In genomic region chr5:110269141-110270101, GRCm38 (mm10) we compare ENCODE assay signal across 7 mouse cellular contexts. TPM values are rescaled to one million over a fixed set of nuclear protein-coding genes. Genes with fewer than 3 reads are reported as not detected.
A peak's percentile ranks its signal among the peaks of the same experiment; 100 is the strongest.
DNase-seq lines count a peak whose midpoint lies in the region; ATAC-seq and TF ChIP-seq lines count a peak whose summit lies in the region.

Gene Pgam5, minus strand, starts transcription at chr5:110269913.

- under 1% methylated on average over 62 of the region's 66 CpGs for WGBS in embryonic facial prominence, embryonic 12.5 days
- WGBS in kidney, adult 2 months: under 1% methylated on average over 66 of the region's 66 CpGs
- under 1% methylated on average over 58 of the region's 66 CpGs for WGBS in limb, embryonic 12.5 days
- WGBS in midbrain, embryonic 15.5 days: under 1% methylated on average over 65 of the region's 66 CpGs
- WGBS in spleen, adult 2 months: under 1% methylated on average over 66 of the region's 66 CpGs

- ATAC-seq in embryonic facial prominence, embryonic 12.5 days (ENCODE audit: insufficient number of reproducible peaks, insufficient read depth, low FRiP score, low TSS enrichment): peak; percentile 71; the same call in 1 of the 2 replicates
- peak; percentile 86 for ATAC-seq in limb, embryonic 12.5 days (ENCODE audit: insufficient number of reproducible peaks, insufficient read depth, low FRiP score, low TSS enrichment, low read depth)
- ATAC-seq in midbrain, embryonic 15.5 days (replicated peaks): peak; percentile 93

- no peaks in the 10 kb centered on the region for H3K27me3 ChIP-seq in embryonic facial prominence, embryonic 12.5 days
- H3K27me3 ChIP-seq in kidney, adult 2 months (replicated peaks; ENCODE audit: control insufficient read depth, insufficient read depth, low read length): no peaks in the 10 kb centered on the region
- no peaks in the 10 kb centered on the region for H3K27me3 ChIP-seq in limb, embryonic 12.5 days
- no peaks in the 10 kb centered on the region for H3K27me3 ChIP-seq in midbrain, embryonic 15.5 days (replicated peaks)
- H3K27me3 ChIP-seq in spleen, adult 2 months (ENCODE audit: control insufficient read depth, insufficient read depth, low read length): no peaks in the 10 kb centered on the region

- peak; percentile 71 for TF ChIP-seq CTCF in kidney, adult 2 months (conservative IDR thresholded peaks at IDR 0.05; ENCODE audit: insufficient read depth, insufficient read length, low read depth, low read length)
- peak; percentile 94 for TF ChIP-seq CTCF in spleen, adult 2 months (IDR thresholded peaks at IDR 0.05; ENCODE audit: extremely low read depth, insufficient read depth, insufficient read length, insufficient replicate concordance)

- TF ChIP-seq POLR2A in kidney, adult 2 months (IDR thresholded peaks at IDR 0.05; ENCODE audit: low read depth, low read length): peak; percentile 19
- TF ChIP-seq POLR2A in spleen, adult 2 months (IDR thresholded peaks at IDR 0.05; ENCODE audit: low read depth, low read length): peak; percentile 37; the same call in 1 of the 2 replicates

- H3K36me3 ChIP-seq in embryonic facial prominence, embryonic 12.5 days: peaks cover 30% of the 10 kb centered on the region
- peaks cover 2% of the 10 kb centered on the region; the same call in 1 of the 2 replicates for H3K36me3 ChIP-seq in kidney, adult 2 months (ENCODE audit: control insufficient read depth, insufficient read depth, low read length)
- H3K36me3 ChIP-seq in limb, embryonic 12.5 days: peaks cover 36% of the 10 kb centered on the region
- H3K36me3 ChIP-seq in midbrain, embryonic 15.5 days (replicated peaks): peaks cover 22% of the 10 kb centered on the region
- peaks cover 13% of the 10 kb centered on the region for H3K36me3 ChIP-seq in spleen, adult 2 months (ENCODE audit: control insufficient read depth, insufficient read depth, low read length)

- peak within 1 kb of the TSS; percentile 91 for H3K4me3 ChIP-seq in embryonic facial prominence, embryonic 12.5 days
- peak within 1 kb of the TSS; percentile 79 for H3K4me3 ChIP-seq in kidney, adult 2 months (ENCODE audit: insufficient read depth, low read depth, low read length)
- H3K4me3 ChIP-seq in limb, embryonic 12.5 days (replicated peaks): peak within 1 kb of the TSS; percentile 96
- peak within 1 kb of the TSS; percentile 75 for H3K4me3 ChIP-seq in midbrain, embryonic 15.5 days
- H3K4me3 ChIP-seq in spleen, adult 2 months (ENCODE audit: extremely low read depth, insufficient read depth, insufficient read length): peak within 1 kb of the TSS; percentile 98

- peak within 1 kb of the TSS; percentile 89 for H3K4me2 ChIP-seq in embryonic facial prominence, embryonic 12.5 days (replicated peaks)
- H3K4me2 ChIP-seq in limb, embryonic 12.5 days: peak within 1 kb of the TSS; percentile 95
- peak within 1 kb of the TSS; percentile 95 for H3K4me2 ChIP-seq in midbrain, embryonic 15.5 days

- H3K27ac ChIP-seq in embryonic facial prominence, embryonic 12.5 days: peak within 1 kb of the TSS; percentile 72; the same call in 1 of the 2 replicates
- H3K27ac ChIP-seq in kidney, adult 2 months (ENCODE audit: insufficient read depth, low read depth, low read length): no peak within 1 kb of the TSS
- H3K27ac ChIP-seq in limb, embryonic 12.5 days: peak within 1 kb of the TSS; percentile 45; the same call in 1 of the 2 replicates
- peak within 1 kb of the TSS; percentile 65 for H3K27ac ChIP-seq in midbrain, embryonic 15.5 days
- H3K27ac ChIP-seq in spleen, adult 2 months (ENCODE audit: insufficient read depth, low read length): peak within 1 kb of the TSS; percentile 52

- no peaks in the 10 kb centered on the region for H3K9me3 ChIP-seq in embryonic facial prominence, embryonic 12.5 days
- H3K9me3 ChIP-seq in limb, embryonic 12.5 days: no peaks in the 10 kb centered on the region
- no peaks in the 10 kb centered on the region for H3K9me3 ChIP-seq in midbrain, embryonic 15.5 days

- peak within 1 kb of the TSS; percentile 92 for H3K9ac ChIP-seq in embryonic facial prominence, embryonic 12.5 days
- peak within 1 kb of the TSS; percentile 95 for H3K9ac ChIP-seq in limb, embryonic 12.5 days (replicated peaks)
- H3K9ac ChIP-seq in midbrain, embryonic 15.5 days: peak within 1 kb of the TSS; percentile 83

- DNase-seq in adrenal gland, postnatal 25 days: peak; percentile 95
- peak; percentile 91 to 92 for DNase-seq in heart, adult 18-20 months
- peak; percentile 93 for DNase-seq in kidney, adult 2 months
- DNase-seq in spleen, adult 2 months (ENCODE audit: low read depth in 1 of 2, low spot score in 2 of 2): peak; percentile 76 to 79

- peaks cover 6% of the 10 kb centered on the region for H3K4me1 ChIP-seq in embryonic facial prominence, embryonic 12.5 days
- H3K4me1 ChIP-seq in kidney, adult 2 months (ENCODE audit: control insufficient read depth, insufficient read depth, low read length): peaks cover 9% of the 10 kb centered on the region; the same call in 1 of the 2 replicates
- H3K4me1 ChIP-seq in limb, embryonic 12.5 days (replicated peaks): peaks cover 6% of the 10 kb centered on the region
- H3K4me1 ChIP-seq in midbrain, embryonic 15.5 days: peaks cover 9% of the 10 kb centered on the region
- peaks cover 6% of the 10 kb centered on the region; the same call in 1 of the 2 replicates for H3K4me1 ChIP-seq in spleen, adult 2 months (ENCODE audit: control insufficient read depth, insufficient read depth, insufficient read length)

RNA-seq across cellular contexts. Expression of gene Pgam5, which starts in this region (rescaled TPM):
- 44.7 and 49.8 TPM in 2 replicates for total RNA-seq in adrenal gland, postnatal 25 days (2021)
- 80.7 TPM in 2 replicates for polyA plus RNA-seq in embryonic facial prominence, embryonic 12.5 days (2016; fragmentation: Nextera tagmentation; extraction: Ambion mirVana)
- 10 to 100 TPM; 32.9 to 35.7 TPM for total RNA-seq in heart, adult 18-20 months (2021)
- polyA plus RNA-seq in kidney, adult 2 months (2012; rRNA removed): 17.0 and 18.1 TPM in 2 replicates
- polyA plus RNA-seq in limb, embryonic 12.5 days (2016; fragmentation: Nextera tagmentation; extraction: Ambion mirVana): 87.7 and 88.1 TPM in 2 replicates
- 104 and 110 TPM in 2 replicates for polyA plus RNA-seq in midbrain, embryonic 15.5 days (2015; fragmentation: Nextera tagmentation; extraction: Ambion mirVana)
- 14.9 and 15.8 TPM in 2 replicates for polyA plus RNA-seq in spleen, adult 2 months (2012; rRNA removed)
